Mouse (Mus musculus) liver (tissue): ENCODE data around the gene Mrtfa.

Source experiments
- DNase-seq: peaks from one replicate; pipeline ENCODE4 v3.0.0-alpha.2; 2020; ENCODE audit warnings: mixed read lengths

The Mrtfa gene

DNA sequence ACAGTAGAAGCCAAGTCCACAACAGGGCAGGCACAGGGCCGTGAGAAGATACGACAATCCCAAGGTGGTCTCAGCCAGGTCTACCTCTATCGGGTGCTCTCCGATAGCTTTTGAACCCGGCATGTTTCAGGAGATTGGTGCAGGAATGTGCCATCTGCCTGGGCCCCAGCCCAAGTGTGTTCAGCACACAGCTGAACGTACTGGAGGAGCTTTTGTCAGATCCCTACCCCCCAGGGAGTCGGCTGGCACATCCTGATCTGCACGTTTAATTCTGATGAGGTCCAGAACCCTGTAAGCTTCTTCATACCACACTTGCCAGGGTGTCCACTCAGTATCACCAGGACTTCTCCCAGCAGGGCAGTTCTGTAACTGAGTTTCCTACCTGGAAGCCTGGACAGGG is 127.9 kb downstream of the Mrtfa start:
- DNase-seq, result no peak

DNA sequence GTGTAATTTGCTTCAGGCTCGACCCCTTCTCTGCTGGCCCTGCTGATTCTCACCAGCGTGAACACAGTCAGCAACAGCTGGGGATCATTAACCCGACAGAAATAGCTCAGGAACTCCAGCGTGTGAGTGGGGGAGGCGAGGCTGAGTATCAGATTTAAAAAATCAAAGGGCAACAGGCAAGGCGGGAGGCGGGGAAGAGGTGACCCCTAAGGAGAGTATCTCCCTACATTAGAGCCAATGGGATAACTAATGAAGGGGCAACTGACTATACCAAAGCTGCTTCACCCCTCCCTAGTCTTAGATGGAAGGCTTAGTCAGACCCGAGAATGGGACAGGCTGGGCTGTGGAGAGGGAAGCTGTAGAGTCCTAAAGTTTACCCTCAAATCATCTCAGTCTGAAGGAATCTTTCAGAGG is 128.4 kb downstream of the Mrtfa start:
- peak; percentile 30 for DNase-seq

DNA sequence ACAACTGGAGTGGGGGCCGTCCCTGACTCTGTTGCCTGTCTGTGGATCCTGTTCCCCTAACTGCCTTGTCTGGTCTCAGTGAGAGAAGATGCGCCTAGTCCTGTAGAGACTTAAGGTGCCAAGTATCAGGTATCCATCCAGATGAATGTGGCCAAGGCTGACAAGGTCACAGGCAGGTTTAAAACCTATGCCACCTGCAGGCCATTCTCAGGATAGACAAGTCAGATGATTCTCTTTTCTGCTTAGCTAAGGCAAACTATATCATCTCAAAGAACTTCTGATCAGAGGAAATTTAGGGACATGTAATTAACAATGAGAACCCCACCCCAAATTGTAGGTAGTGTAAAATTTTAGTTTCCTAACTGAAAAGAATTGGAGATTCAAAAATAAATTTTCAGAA is 129.6 kb downstream of the Mrtfa start:
- DNase-seq, result no peak

- DNase-seq, result no peak
Measured at GRCm38 (mm10) chr15:81057736-81058135, 132.8 kb downstream of the Mrtfa start.

DNA sequence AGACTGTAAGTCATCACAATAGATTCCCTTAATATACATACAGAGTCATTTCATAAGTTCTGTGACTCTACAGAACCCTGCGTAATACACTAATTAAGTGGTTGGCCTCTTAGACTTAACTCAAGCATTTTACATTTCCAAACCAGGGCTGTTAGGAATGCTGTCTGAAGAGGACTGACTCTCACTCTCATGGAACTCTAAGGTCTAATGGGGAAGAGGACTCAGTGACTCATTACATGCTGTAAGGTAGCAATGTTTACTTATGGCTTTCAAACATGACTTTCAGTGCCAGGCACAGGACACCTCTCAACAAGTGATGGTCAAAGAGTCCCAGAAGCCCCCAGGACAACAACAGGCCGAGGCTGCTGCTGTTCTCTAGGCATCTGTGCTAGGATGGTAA is 135.1 kb downstream of the Mrtfa start:
- DNase-seq, result no peak

DNA sequence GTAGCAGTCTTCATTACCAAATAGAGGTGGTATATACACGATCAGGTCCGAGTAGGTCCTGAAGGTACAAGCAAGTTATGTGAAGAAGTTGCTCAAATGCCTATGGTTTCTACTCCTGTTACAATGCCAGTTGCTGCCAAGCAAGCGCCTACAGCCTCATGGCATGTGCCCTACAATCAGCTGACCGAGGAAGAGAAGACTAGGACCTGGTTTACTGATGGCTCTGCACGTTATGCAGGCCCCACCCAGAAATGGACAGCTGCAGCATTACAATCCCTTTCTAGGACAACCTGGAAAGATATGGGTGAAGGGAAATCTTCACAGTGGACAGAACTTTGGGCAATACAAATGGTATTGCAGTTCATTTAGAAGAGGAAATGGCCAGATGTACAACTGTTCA is 138.1 kb downstream of the Mrtfa start:
- no peak for DNase-seq

- no peak for DNase-seq
Measured at GRCm38 (mm10) chr15:81050488-81050887, 140.1 kb downstream of the Mrtfa start.

GRCm38 (mm10) chr15:81049401-81050053 is 141.0 kb downstream of the Mrtfa start:
- no peak for DNase-seq

DNA sequence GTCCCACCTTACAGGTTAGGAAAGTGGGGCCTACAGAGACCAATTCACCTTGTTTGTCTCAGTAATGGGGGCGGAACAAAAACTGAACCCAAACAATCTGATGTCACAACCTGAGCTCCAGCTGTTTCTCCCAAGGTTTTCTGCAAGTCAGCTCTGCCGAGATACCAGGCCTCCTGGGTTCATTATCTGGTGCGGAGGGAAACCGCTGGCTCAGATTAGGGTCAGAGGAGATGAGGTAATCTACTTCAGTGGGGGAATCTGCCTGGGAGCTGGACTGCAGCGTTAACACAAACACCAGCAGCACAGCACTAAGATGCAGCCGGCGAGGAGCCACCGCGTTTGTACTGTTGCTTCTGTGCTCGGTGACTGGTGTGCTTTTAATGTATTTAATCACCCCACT is 143.1 kb downstream of the Mrtfa start:
- peak; percentile 64 for DNase-seq

DNA sequence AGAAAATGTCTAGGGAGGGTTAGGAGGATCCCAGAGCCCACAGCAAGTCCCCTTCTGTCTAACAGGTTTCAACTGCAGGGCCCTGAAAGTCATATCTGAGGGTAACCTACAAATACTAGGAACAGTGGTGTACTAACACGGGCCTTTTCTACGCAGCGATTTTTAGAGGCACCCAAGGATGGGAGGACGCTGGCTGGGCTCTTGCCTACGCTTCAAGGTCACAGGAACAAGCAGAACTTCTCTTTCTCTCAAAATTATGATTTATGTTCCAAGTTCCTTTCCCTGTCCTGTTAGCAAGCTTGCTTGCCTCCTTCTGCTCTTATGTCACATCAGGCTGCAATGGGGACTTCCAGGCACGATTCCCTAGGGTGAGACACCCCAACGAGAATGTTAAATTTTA is 144.5 kb downstream of the Mrtfa start:
- DNase-seq, result no peak

GRCm38 (mm10) chr15:81045336-81045735 is 145.2 kb downstream of the Mrtfa start:
- peak; percentile 28 for DNase-seq

- no peak for DNase-seq
Measured at GRCm38 (mm10) chr15:81044446-81044845, 146.1 kb downstream of the Mrtfa start.

DNA sequence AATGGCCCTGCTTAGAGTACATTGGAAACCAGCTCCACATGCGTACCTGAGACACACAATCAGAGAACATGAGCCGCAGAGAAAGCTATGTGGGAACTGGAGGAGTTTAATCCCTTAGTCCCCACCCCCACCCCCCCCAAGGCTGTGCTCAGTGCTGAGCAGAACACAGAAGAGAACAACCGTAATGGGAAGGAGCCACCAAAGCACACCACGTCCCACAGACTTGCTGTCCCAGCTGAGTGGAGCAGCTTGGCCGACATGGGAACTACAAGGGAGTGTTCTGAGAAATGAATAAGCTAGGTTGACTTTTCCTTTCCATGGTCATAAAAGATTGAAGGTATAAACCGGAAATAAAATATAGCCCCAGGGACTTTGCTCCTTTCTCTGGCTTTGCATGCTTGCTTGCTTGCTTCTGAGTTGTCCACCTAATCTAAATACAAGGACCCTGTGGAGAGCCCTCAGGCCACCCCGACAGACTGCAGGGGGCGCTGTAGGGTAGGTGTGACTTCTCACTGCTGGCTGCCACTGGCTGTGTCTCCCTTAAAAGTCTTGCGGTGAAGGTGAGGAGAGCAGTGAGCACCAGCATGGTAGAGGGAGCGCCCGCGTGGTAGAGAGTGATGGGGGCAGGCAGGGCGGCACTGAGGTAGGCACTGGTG is 148.2 kb downstream of the Mrtfa start:
- peak; percentile 60 for DNase-seq

DNA sequence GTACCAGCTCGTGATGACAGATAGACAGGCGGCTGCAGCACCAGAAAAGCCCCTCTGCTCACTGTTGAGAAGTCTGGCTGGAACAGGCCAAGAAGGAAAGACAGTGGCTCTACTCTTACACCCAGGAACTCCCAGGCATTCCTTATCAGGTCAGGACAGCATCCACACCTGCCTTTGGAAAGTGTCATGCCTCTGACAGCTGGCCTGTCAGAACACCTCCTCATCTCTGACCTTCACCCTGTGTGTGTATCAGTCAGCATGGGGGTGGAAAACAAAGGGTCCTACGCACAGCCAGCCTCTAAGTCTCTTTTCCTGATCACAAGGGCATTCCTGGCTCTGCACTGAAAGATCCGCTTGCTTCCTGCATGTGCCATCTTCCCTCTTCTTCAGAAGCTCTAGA is 148.8 kb downstream of the Mrtfa start:
- DNase-seq, result no peak

DNA sequence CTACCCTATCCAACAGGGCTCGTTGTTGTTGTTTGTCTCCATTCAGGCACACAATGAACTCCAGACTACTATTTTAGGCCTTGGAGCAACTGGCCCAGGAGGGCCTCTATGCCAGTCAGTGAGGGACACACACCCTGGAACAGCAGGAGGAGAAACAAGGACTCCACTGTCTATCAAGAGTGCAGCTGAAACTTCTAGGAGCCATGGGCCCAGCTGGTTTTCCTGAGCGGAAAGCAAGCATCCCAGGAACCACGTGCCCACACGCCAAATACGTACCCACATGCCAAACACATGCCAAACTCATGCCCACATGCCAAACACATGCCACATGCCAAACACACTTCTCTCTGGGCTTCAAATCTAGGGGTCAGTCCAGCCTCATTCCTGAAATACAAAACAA is 152.1 kb downstream of the Mrtfa start:
- no peak for DNase-seq

DNA sequence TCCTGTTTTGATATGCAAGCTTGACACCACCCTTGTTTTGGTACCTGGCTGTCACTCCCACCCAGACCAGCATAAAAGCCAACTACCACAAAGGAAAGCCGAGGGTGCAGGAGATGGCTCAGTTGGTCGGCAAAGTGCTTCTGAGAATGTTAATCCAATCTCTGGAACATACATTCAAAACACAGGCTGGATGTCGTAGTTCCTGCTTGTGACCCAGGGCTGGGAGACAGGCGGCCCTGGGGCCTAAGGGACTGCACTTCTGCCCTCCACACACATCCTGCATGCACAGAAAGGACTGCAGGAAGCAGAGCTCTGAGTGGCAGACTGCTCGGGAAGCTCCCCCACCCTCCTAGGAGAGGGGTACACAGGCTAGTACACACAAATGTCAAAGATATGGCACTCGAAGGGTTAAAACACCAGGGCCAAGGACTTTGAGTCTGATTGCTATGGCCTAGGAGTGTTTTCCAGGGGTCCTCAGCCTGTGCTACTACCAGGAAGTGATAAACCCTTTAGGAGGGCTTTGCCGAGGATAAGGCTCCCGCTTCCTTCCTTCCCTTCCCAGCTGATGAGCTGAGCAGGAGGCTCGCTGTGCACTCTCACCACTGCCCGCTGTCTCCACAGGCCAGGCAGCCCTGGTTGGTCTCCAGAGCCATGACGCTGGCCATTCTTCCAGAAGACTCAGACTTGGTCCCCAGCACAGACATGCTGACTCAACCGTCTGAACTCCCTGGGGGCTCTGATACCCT is 155.0 kb downstream of the Mrtfa start:
- DNase-seq, result peak; percentile 24

DNA sequence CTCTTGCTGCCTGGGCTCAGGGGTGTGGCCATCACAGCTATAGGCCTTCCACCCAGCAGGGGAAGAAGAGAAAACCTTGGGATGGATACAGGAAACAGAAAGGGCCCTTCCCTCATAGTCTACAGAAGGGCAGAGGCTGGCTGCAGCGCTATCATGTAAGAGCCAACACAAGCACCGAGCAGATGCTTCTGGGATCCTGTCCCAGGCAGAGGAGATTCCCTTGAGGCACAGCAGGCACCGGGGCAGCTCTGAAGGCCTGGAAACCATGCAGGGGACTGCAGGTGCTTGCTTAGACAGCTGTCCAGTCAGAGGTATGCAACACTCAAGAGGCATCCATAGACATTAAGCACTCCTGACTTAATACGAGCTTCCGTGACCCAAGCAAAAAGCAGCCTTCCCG is 156.4 kb downstream of the Mrtfa start:
- DNase-seq, result no peak

DNA sequence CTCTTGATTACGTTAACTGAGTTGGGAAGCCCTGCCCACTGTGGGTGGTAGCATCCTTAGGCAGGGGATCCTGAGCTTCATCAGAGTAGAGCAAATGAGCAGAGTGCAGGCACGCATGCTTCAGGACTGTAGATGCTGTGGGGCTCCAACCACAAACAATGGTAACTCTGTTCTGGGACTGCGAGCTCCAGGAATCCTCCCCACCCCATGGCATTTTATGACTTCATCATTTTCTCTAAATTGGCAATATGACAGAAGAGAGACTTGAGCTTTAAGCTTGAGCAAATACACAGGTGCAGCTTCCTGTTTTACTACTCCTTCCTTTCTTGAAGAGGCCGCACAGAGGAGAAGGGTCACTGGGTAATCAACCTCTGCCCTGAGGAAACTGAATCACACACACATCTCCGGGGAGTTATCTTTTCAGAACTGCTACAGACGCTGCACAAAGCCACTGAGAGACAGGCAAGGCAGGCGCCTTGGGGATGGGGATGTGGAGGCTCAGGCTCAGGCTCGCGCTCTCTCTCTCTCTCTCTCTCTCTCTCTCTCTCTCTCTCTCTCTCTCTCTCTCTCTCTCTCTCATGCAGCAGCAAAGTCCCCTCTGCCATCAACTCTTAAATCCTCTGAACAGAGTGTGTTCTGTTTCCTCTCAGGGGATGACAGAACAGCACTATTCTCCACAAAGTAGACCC is 157.5 kb downstream of the Mrtfa start:
- DNase-seq, result no peak

DNA sequence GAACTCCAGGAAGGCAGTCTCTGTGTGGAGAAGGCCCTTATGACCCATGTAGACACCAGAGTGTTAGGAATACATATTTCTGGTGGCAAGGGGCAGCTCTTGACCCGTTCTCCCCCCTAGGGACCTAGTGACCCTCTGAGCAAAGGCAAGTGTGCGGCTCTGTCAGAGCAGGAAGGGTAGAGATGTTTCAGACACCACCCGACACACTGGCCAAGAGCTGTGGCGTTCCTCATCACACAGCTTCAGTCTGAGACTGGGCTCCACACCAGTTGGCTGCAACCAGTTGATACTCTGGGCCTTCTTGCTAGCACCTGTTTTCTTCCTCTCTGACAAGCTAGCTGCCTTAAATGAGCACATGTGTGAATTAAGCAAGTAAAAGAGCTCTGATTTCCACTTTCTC is 158.9 kb downstream of the Mrtfa start:
- no peak for DNase-seq

- DNase-seq, result no peak
Measured at GRCm38 (mm10) chr15:81030891-81031425, 159.6 kb downstream of the Mrtfa start.

DNA sequence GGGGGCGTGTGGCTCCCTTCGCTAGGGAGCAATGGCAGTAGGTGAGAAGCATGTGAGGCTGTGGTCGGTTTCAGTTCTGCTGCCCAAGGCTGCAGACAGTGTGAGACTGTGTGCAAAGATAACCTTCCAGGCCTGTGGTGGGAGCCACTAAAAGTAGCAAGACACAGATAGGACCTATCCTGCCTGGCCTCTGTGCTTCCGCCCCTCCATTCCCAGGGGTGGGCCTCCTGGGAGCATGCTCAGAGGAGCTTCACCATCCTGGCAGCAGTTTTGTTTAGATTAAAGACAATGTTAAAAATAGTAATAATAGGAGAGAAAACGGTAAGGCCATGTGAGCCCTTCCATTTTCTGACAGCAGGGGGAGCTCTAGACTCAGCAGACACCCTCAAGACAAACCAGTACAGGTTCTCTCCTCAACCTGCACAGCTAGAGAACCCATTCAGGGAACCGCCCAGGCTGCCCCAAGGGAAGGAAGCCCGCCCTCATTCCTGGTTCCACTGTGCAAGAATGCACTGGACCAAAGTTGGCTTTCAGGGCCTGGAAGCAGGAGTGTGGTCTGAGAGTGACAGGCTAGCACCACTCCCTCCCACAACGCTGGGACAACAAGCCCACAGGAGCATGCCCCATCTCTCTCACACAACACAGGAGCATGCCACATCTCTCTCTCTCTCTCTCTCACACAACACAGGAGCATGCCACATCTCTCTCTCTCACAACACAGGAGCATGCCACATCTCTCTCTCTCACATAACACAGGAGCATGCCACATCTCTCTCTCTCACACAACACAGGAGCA is 163.0 kb downstream of the Mrtfa start:
- peak; percentile 80 for DNase-seq

- no peak for DNase-seq
Measured at GRCm38 (mm10) chr15:81026901-81027300, 163.7 kb downstream of the Mrtfa start.
